Mouse (Mus musculus) testis, postnatal 10 days (tissue): ENCODE measurements around the gene Tmem191c.

Experiments
- DNase-seq: peaks from one replicate; pipeline ENCODE4 v3.0.0; 2021; ENCODE audit warnings: low spot score

The Tmem191c gene

DNA sequence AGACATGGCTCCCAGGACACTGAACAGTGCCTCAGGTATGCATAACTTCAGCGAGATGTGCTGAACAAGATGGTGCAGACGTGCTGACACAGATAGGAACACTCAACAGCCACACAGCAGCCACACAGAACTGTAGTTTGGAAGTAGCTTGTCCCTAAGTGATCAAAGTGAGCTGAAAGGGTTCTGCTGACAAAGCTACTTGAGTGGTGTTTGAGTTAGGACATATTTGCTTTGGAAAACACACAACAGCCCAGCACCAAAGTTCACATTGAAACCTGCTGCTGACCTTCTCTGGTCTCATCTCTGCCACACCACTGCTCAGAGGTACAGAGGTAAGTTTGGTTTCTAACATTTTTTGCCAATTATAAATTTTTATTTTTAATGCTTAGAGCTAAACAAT, 55.2 kb downstream of the Tmem191c start, which contains the start of gene Serpind1:
Gene Serpind1 (plus strand): TSS at position 256 of the 400 bp plus-strand sequence.
- no peak for DNase-seq

DNA sequence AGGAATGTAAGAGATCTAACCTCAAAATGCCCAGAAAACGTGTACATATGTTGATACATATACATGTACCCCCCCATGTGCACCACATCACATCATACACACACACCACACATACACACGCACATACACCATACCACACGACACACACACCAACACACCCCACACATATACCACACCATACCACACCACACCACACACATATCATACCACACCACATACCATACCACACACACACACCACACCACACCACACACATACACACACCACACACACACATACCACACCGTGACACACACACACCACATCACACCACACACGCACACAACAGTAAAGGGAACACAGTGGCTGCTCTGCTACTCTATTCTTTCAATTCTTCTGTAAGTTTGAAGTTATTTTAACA, 56.0 kb downstream of the Tmem191c start:
- no peak for DNase-seq
